Mouse (Mus musculus) spleen, postnatal 36 days (tissue): Measurements from ENCODE around the gene Siah2.
A peak's percentile ranks its signal among the peaks of the same experiment; 100 is the strongest.

Source experiments
- DNase-seq, 2 experiments: peaks; one replicate each; pipeline ENCODE4 v3.0.0; 2022; ENCODE audit warnings: low spot score in 2 of 2, mixed read lengths in 1 of 2

The Siah2 gene

DNA sequence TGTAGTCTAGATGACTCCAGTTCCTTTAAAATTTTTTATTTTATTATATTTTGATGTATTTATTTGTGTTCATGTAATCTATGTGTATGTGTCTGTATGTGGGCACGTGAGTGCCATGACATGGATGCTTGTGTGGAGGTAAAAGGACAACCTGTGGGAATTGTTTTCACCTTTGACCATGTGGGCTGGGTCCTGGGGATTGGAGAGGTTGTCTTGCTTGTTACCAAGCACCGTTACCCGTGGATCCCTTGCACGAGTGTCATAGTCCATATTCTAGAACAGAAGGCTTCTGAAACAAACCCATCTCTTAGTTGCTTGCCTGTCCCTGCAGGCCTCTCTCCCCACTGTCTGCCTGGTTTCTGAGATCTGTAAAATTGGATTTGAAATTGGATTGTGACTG, 31.6 kb downstream of the Siah2 start:
- no peak for DNase-seq

- peak; percentile 63 to 73 for DNase-seq
Measured at GRCm38 (mm10) chr3:58657356-58657755, 34.8 kb downstream of the Siah2 start.

GRCm38 (mm10) chr3:58655362-58656130, 36.7 kb downstream of the Siah2 start:
- peak; percentile 38 to 63 for DNase-seq

DNA sequence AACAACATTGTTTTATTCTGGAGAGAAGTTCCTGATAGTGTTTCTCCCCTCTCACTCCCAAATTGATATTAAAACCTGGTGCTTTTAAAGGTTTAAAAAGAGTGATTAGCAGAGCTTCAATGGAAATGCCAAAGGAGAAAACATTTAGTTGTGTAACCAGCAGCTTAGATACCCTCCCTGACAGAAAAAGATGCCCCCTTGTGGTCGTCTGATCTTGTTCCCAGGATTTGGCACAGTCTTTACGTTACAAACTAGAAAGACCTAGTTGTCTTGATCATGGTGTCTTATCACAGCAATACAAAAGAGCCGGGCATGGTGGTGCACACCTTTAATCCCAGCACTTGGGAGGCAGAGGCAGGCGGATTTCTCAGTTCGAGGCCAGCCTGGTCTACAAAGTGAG, 38.3 kb downstream of the Siah2 start:
- DNase-seq: peak; percentile 29 to 50

GRCm38 (mm10) chr3:58650328-58650727, 41.9 kb downstream of the Siah2 start:
- DNase-seq: no peak

DNA sequence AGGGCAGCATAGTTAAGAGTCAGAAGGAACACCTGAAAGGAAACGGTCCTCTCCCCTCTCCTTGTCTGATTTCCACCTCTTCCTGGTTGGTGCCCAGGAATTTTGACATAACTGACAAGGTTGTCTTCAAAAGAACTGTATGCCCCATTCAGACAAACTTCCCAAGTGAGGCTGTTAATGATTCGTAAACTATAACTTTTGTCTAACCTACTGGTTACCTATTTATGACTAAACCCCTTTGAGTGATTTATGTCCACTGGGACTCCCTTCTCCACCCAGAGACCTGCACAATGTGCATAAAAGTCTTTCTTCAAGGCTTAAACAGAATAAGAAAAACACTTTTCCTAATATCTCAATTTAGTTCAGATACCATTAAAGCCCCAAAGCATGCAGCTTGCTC, 45.0 kb downstream of the Siah2 start:
- DNase-seq: no peak

- no peak for DNase-seq
Measured at GRCm38 (mm10) chr3:58646180-58646579, 46.0 kb downstream of the Siah2 start.

DNA sequence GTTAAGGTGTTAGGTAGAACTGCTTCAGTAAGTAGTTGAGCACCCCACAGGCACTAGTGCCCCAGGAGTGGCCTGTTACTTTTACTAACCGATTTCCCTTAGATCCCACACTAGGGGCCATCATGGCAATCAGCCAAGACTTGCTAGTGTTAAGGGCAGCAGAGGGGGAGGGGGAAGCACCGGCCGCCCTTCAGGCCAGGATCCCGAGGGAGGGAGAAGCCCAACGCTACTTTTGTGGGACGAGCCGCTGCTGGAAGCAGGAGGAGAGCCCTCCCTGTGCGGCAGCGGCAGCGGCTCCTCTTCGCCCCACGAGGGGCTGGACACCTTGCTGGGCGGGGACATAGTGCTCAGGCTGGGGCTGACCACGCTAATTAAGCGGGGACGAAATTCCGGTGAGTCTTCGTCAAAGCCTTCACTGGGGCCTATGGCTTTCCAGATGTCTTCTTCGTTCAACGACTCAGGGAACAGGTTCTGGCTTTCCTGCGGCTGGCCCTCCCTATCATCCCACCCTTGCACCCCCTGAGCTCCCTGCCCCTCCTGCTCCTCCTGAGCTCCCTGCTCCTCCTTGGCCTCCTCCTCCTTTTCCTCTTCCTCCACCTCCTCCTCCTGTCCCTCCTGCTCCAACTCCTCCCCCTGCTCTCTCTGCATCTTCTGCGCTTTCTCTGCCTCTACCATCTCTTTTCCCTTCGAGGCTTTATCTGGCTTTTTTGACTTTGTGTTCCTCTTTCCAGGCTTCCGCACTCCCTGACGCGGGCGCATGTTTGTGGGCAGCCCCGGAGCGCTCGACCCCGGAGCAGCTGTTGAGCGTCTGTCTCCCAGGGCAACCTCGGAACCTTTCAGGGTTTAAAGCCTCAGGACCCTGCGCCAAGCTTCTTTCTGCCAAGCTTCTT, 55.5 kb downstream of the Siah2 start, which contains the start of gene Erich6:
Gene Erich6 (minus strand): TSS at position 802 of the 890 bp plus-strand sequence.
- DNase-seq: peak in 1 of 2 experiments; percentile 2

GRCm38 (mm10) chr3:58631693-58632092, 60.5 kb downstream of the Siah2 start:
- DNase-seq: no peak

DNA sequence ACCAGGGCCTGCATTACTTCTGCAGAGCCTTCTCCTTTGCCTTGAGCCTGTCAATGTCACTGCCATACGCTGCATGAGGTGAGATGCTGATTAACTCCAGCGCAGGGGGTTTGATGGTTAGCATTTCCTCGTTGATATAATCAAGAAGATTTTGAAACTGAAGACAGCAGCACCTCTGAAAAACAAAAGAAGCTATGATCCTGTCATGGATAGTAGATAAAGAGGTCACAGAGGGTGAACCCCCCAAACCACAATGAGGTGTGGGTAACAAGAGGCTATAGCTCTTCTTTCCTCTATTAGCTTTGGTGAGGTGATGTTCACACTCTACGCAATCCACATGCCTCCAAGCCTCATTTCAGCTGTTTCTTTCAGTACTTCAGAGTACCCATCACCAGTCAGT, 67.2 kb downstream of the Siah2 start:
- no peak for DNase-seq
